7 mouse cellular contexts compared by ENCODE assay signal in the genomic region with DNA sequence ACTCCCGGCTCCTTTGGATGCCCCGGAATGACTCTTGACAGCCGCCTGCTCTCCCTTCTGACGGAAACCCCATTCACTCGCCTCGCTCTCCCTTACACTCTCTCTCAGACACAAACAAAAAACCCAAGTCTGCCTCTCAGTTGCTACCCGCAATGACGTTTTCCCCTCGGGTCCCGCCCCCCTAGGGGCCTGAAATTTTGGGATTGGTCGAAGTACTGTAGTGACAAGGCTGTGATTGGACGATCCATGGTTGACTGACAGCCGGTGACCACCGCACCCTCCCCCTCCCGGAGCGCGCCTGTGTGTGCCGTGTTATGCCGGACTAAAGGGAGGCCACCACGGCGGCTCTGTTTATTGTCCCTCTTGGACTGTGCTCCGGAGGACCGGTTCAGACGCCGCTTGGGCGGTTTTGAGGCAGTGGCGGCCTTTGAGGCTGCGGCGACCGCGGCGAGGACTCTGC. TPM values are rescaled to one million over a fixed set of nuclear protein-coding genes. Genes with fewer than 3 reads are reported as not detected.
DNase-seq lines count a peak whose midpoint lies in the region; ATAC-seq lines count a peak whose summit lies in the region.

Top2b (plus strand) TSS at position 302 of the 460 bp plus-strand sequence.

- peaks cover 13% of the 10 kb centered on the region for H3K4me1 ChIP-seq in embryonic facial prominence, embryonic 12.5 days
- H3K4me1 ChIP-seq in limb, embryonic 11.5 days (ENCODE audit: control insufficient read depth, insufficient read depth, low read length), result 0 out of 2 replicates have a peak, but pooled peaks cover 5% of the 10 kb centered on the region
- peaks cover 17% of the 10 kb centered on the region for H3K4me1 ChIP-seq in midbrain, embryonic 14.5 days (ENCODE audit: control insufficient read depth, insufficient read depth, low read length)

- peak within 1 kb of the TSS; percentile 76 for H3K4me2 ChIP-seq in embryonic facial prominence, embryonic 12.5 days (replicated peaks)
- peak within 1 kb of the TSS; percentile 72 for H3K4me2 ChIP-seq in limb, embryonic 11.5 days (ENCODE audit: low read depth, severe bottlenecking)
- H3K4me2 ChIP-seq in midbrain, embryonic 14.5 days (ENCODE audit: low read length), result peak within 1 kb of the TSS; percentile 87

- H3K4me3 ChIP-seq in embryonic facial prominence, embryonic 12.5 days, result peak within 1 kb of the TSS; percentile 71
- peak within 1 kb of the TSS; percentile 78 for H3K4me3 ChIP-seq in limb, embryonic 11.5 days (ENCODE audit: low read depth, low read length)
- peak within 1 kb of the TSS; percentile 95 for H3K4me3 ChIP-seq in midbrain, embryonic 14.5 days (replicated peaks; ENCODE audit: low read depth, low read length)

- peak within 1 kb of the TSS; percentile 98 for H3K9ac ChIP-seq in embryonic facial prominence, embryonic 12.5 days
- peak within 1 kb of the TSS; percentile 99 for H3K9ac ChIP-seq in limb, embryonic 11.5 days (ENCODE audit: low read length)
- peak within 1 kb of the TSS; percentile 98 for H3K9ac ChIP-seq in midbrain, embryonic 14.5 days (replicated peaks; ENCODE audit: low read length)

- no peaks in the 10 kb centered on the region for H3K36me3 ChIP-seq in embryonic facial prominence, embryonic 12.5 days
- H3K36me3 ChIP-seq in limb, embryonic 11.5 days (ENCODE audit: control insufficient read depth, insufficient read depth, low read length), result no peaks in the 10 kb centered on the region
- no peaks in the 10 kb centered on the region for H3K36me3 ChIP-seq in midbrain, embryonic 14.5 days (ENCODE audit: control insufficient read depth, insufficient read depth, low read length)

- H3K27me3 ChIP-seq in embryonic facial prominence, embryonic 12.5 days, result no peaks in the 10 kb centered on the region
- H3K27me3 ChIP-seq in limb, embryonic 11.5 days (ENCODE audit: control insufficient read depth, insufficient read depth, low read length), result no peaks in the 10 kb centered on the region
- no peaks in the 10 kb centered on the region for H3K27me3 ChIP-seq in midbrain, embryonic 14.5 days (ENCODE audit: control insufficient read depth, insufficient read depth, low read length)

- peak; percentile 93 for DNase-seq in adrenal gland, postnatal 25 days
- peak; percentile 100 for DNase-seq in heart, adult 11 months
- peak; percentile 98 for DNase-seq in kidney, adult 18-20 months
- DNase-seq in limb, embryonic 11.5 days (ENCODE audit: low spot score), result peak; percentile 99
- peak; percentile 99 for DNase-seq in midbrain, embryonic 14.5 days
- peak; percentile 95 to 96 for DNase-seq in spleen, adult 18-20 months

- peak; percentile 99 for ATAC-seq in embryonic facial prominence, embryonic 12.5 days (ENCODE audit: insufficient number of reproducible peaks, insufficient read depth, low FRiP score, low TSS enrichment)
- ATAC-seq in limb, embryonic 11.5 days (ENCODE audit: insufficient number of reproducible peaks, low FRiP score, low TSS enrichment, low read depth), result peak; percentile 99
- ATAC-seq in midbrain, embryonic 14.5 days (ENCODE audit: low FRiP score, low TSS enrichment), result peak; percentile 99

- H3K9me3 ChIP-seq in embryonic facial prominence, embryonic 12.5 days, result no peaks in the 10 kb centered on the region
- H3K9me3 ChIP-seq in limb, embryonic 11.5 days (ENCODE audit: control insufficient read depth, low read length), result no peaks in the 10 kb centered on the region
- no peaks in the 10 kb centered on the region for H3K9me3 ChIP-seq in midbrain, embryonic 14.5 days (ENCODE audit: control insufficient read depth, low read length)

- H3K27ac ChIP-seq in embryonic facial prominence, embryonic 12.5 days, result peak within 1 kb of the TSS; percentile 98
- peak within 1 kb of the TSS; percentile 97 for H3K27ac ChIP-seq in limb, embryonic 11.5 days (replicated peaks; ENCODE audit: low read depth, low read length)
- H3K27ac ChIP-seq in midbrain, embryonic 14.5 days (replicated peaks; ENCODE audit: low read depth, low read length), result peak within 1 kb of the TSS; percentile 100

- under 1% methylated on average over 32 of the region's 32 CpGs for WGBS in embryonic facial prominence, embryonic 12.5 days
- under 1% methylated on average over 32 of the region's 32 CpGs for WGBS in limb, embryonic 11.5 days
- WGBS in midbrain, embryonic 14.5 days, result 0% methylated on average over 32 of the region's 32 CpGs

RNA-seq across cellular contexts. Expression of gene Top2b, which starts in this region (rescaled TPM):
- total RNA-seq in adrenal gland, postnatal 25 days (2021), result 97.3 and 97.4 TPM in 2 replicates
- polyA plus RNA-seq in embryonic facial prominence, embryonic 12.5 days (2016; fragmentation: Nextera tagmentation; extraction: Ambion mirVana), result 97.8 and 109 TPM in 2 replicates
- polyA plus RNA-seq in limb, embryonic 11.5 days (2014; fragmentation: Nextera tagmentation; extraction: Ambion mirVana), result 155 and 168 TPM in 2 replicates
- polyA plus RNA-seq in midbrain, embryonic 14.5 days (2014; fragmentation: Nextera tagmentation; extraction: Ambion mirVana), result 125 and 207 TPM in 2 replicates

Comparison
In these comparisons a context has a peak if more than half of its experiments do, and no peak if none do; other contexts are left out.
1. Peak in every context shown above with its lines: DNase-seq, ATAC-seq, H3K4me3 ChIP-seq and H3K27ac ChIP-seq.